In the genomic region with DNA sequence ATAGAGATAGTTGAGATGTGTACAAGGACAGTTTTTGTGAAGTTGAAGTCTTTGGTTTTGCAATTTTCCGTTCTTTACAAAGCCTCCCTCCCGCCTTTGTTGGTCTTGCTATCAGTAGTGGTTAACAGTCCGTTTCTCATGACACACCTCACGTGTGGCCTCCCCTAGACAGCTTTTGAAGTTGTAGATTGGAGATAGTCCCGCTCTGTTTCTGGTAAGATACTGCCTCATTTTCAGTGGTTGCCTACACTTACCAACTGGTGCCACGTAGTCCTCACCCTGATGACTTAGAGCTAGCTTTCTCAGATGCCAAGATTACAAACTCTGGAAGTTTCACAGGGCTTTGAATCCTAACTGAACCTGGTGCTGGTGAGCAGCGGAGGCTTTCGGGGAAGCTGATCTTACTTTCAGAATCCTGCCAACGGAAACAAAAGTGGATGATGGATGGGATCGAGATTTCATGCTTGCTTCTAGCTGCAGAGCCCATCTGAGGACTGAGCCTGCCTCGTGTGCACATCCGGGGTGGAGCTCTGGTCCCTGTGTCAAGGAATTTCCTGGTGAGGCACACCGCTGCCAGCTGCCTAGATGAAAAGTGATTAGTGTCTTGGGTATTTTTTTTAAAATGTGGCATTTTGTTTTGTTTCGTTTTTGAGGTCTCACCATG, we compare ENCODE assay signal across 16 mouse cellular contexts. TPM values are rescaled to one million over a fixed set of nuclear protein-coding genes. Genes with fewer than 3 reads are reported as not detected.
DNase-seq lines count a peak whose midpoint lies in the region; ATAC-seq and TF ChIP-seq lines count a peak whose summit lies in the region.
"Had no signal": no experiment of that assay in that cellular context is flagged by ENCODE, and none has a peak within 500 bp of the region (broad histone marks: within the 10 kb centered on the region; RNA-seq: fewer than 3 reads in every experiment).

No protein-coding gene starts in this region.

- no peak for TF ChIP-seq POLR2A in spleen, adult 2 months (IDR thresholded peaks at IDR 0.05; ENCODE audit: low read depth, low read length)

- H3K4me1 ChIP-seq in spleen, adult 2 months (ENCODE audit: control insufficient read depth, insufficient read depth, insufficient read length): no peaks in the 10 kb centered on the region
- H3K4me1 ChIP-seq: hindbrain, embryonic 13.5 days; limb, embryonic 12.5 days had no signal

- TF ChIP-seq CTCF in spleen, adult 2 months (IDR thresholded peaks at IDR 0.05; ENCODE audit: extremely low read depth, insufficient read depth, insufficient read length, insufficient replicate concordance): no peak

- WGBS in spleen, adult 2 months: 41% methylated on average over 14 of the region's 14 CpGs

- ATAC-seq in cerebellum, adult (ENCODE audit: insufficient number of reproducible peaks, low FRiP score, low TSS enrichment): no peak
- ATAC-seq in inflammation-experienced regulatory T-cells, adult 6 months: peak; percentile 86
- peak; percentile 96 for ATAC-seq in megakaryocyte-erythroid progenitor cell, adult 5-6 weeks (replicated peaks; ENCODE audit: low FRiP score, low TSS enrichment, poor library complexity, severe bottlenecking)
- ATAC-seq: forebrain, embryonic 16.5 days; Patski had no signal

- H3K36me3 ChIP-seq in spleen, adult 2 months (ENCODE audit: control insufficient read depth, insufficient read depth, low read length): no peaks in the 10 kb centered on the region
- H3K36me3 ChIP-seq: hindbrain, embryonic 13.5 days; limb, embryonic 12.5 days had no signal

- H3K27ac ChIP-seq in spleen, adult 2 months (ENCODE audit: insufficient read depth, low read length): peak overlapping the region; percentile 22; the same call in 1 of the 2 replicates
- H3K27ac ChIP-seq: heart, adult 2 months; hindbrain, embryonic 13.5 days; limb, embryonic 12.5 days had no signal

- H3K4me3 ChIP-seq in spleen, adult 2 months (ENCODE audit: extremely low read depth, insufficient read depth, insufficient read length): no peak overlapping the region
- H3K4me3 ChIP-seq: heart, adult 2 months; hindbrain, embryonic 13.5 days; limb, embryonic 12.5 days had no signal

- H3K27me3 ChIP-seq in spleen, adult 2 months (ENCODE audit: control insufficient read depth, insufficient read depth, low read length): no peaks in the 10 kb centered on the region
- H3K27me3 ChIP-seq: hindbrain, embryonic 13.5 days; limb, embryonic 12.5 days had no signal

- peak; percentile 20 for DNase-seq in cerebellum, adult 9-11 months
- DNase-seq in spleen, adult 2 months (ENCODE audit: low read depth in 1 of 2, low spot score in 2 of 2): peak in 1 of 2 experiments; percentile 19
- DNase-seq in spleen, postnatal 4 days (ENCODE audit: low spot score in 2 of 2): no peak
- DNase-seq in frontal cortex, postnatal 10 days (ENCODE audit: low spot score in 2 of 2): no peak
- no peak for DNase-seq in Muller cell, postnatal 12 days (ENCODE audit: inconsistent ontology term)
- DNase-seq: adrenal gland, postnatal 10 days; heart, adult 2 months; lung, postnatal 36 days had no signal

RNA-seq across cellular contexts. Expression of a gene that starts 10.0 kb away (rescaled TPM):
- 0.07 and 0.11 TPM in 2 replicates for polyA plus RNA-seq in spleen, adult 2 months (2012; rRNA removed)
- polyA plus RNA-seq in inflammation-experienced regulatory T-cells, adult 6 months (2017; shearing (Covaris generic)): not detected
- not detected in 2 replicates for total RNA-seq in megakaryocyte-erythroid progenitor cell, adult 5-6 weeks (2014; fragmentation: Nextera tagmentation)
- 0.46 TPM in 1 of 2 replicates, not detected in the other for total RNA-seq in megakaryocyte-erythroid progenitor cell, adult 5-6 weeks (2017)
- total RNA-seq: adrenal gland, postnatal 10 days; heart, adult 2 months had no signal
- polyA plus RNA-seq: embryonic facial prominence, embryonic 14.5 days; limb, embryonic 12.5 days; Patski had no signal

RNA-seq across cellular contexts. Expression of a gene that starts 17.4 kb away (rescaled TPM):
- 31.9 and 32.7 TPM in 2 replicates for polyA plus RNA-seq in spleen, adult 2 months (2012; rRNA removed)
- 1 to 10 TPM; 3.1 to 4.1 (median 4.0) TPM for polyA plus RNA-seq in inflammation-experienced regulatory T-cells, adult 6 months (2017; shearing (Covaris generic))
- total RNA-seq in megakaryocyte-erythroid progenitor cell, adult 5-6 weeks (2014; fragmentation: Nextera tagmentation): 17.6 and 19.4 TPM in 2 replicates
- total RNA-seq in megakaryocyte-erythroid progenitor cell, adult 5-6 weeks (2017): 7.7 and 15.6 TPM in 2 replicates

RNA-seq across cellular contexts. Expression of a gene that starts 44.9 kb away (rescaled TPM):
- polyA plus RNA-seq in spleen, adult 2 months (2012; rRNA removed): 136 and 159 TPM in 2 replicates
- 10 to 100 TPM in 1 of 3 experiments, 1 to 10 TPM in 2; 7.7 to 13.6 (median 9.7) TPM for polyA plus RNA-seq in inflammation-experienced regulatory T-cells, adult 6 months (2017; shearing (Covaris generic))
- total RNA-seq in megakaryocyte-erythroid progenitor cell, adult 5-6 weeks (2014; fragmentation: Nextera tagmentation): 81.4 and 118 TPM in 2 replicates
- 82.5 and 90.9 TPM in 2 replicates for total RNA-seq in megakaryocyte-erythroid progenitor cell, adult 5-6 weeks (2017)
